9 mouse cellular contexts compared by ENCODE assay signal in the genomic region with DNA sequence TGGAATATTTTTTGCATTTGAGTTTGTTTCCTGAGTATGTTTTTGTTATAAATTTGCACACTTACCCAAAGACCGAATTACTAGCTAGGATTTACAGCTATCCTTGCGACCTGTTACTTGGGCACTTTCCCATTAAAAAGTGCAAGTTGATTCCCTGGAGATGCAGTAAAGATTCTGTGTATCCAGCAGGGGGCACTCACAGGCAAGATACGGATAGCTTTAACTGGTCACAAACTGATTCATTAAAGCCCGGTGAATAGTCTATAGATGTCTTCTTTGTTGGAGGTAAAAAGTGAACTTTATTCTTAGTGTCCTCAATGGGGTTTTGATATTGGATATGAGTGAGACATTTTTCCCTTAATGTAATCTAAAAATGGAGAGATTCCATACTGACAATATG. TPM values are rescaled to one million over a fixed set of nuclear protein-coding genes. Genes with fewer than 3 reads are reported as not detected.
DNase-seq lines count a peak whose midpoint lies in the region; ATAC-seq lines count a peak whose summit lies in the region.
"Had no signal": no experiment of that assay in that cellular context is flagged by ENCODE, and none has a peak within 500 bp of the region (broad histone marks: within the 10 kb centered on the region; RNA-seq: fewer than 3 reads in every experiment).

No protein-coding gene starts in this region.

- H3K27ac ChIP-seq in neural tube, embryonic 15.5 days (replicated peaks): no peak overlapping the region

- no peaks in the 10 kb centered on the region for H3K4me1 ChIP-seq in neural tube, embryonic 15.5 days

- H3K4me3 ChIP-seq in neural tube, embryonic 15.5 days (replicated peaks): no peak overlapping the region
- H3K4me3 ChIP-seq: megakaryocyte, embryonic 14.5 days had no signal

- peak; percentile 62 for DNase-seq in neural tube, embryonic 10.5 days (ENCODE audit: extremely low spot score, low spot score)
- peak; percentile 72 for DNase-seq in R1 (ENCODE audit: low read depth, low spot score)
- peak; percentile 84 for DNase-seq in cerebellum, postnatal 10 days
- DNase-seq in layer of hippocampus, postnatal 10 days (ENCODE audit: low spot score in 2 of 2): peak; percentile 76 to 80
- DNase-seq in mesoderm, embryonic 11.5 days (ENCODE audit: low read depth, low spot score): peak; percentile 70
- DNase-seq in urinary bladder, postnatal 4 days (ENCODE audit: low spot score in 2 of 2): peak; percentile 40 to 75

- H3K27me3 ChIP-seq in neural tube, embryonic 15.5 days (replicated peaks): no peaks in the 10 kb centered on the region

- H3K36me3 ChIP-seq in neural tube, embryonic 15.5 days: no peaks in the 10 kb centered on the region

- H3K9me3 ChIP-seq in neural tube, embryonic 15.5 days (replicated peaks): no peaks in the 10 kb centered on the region

- H3K9ac ChIP-seq in neural tube, embryonic 15.5 days (replicated peaks): no peak overlapping the region

- WGBS in neural tube, embryonic 15.5 days: 6% methylated on average over 4 of the region's 4 CpGs

- no peak overlapping the region for H3K4me2 ChIP-seq in neural tube, embryonic 15.5 days

- no peak for ATAC-seq in neural tube, embryonic 15.5 days (ENCODE audit: low FRiP score)
- ATAC-seq in granulocyte monocyte progenitor cell, adult 5-6 weeks (replicated peaks; ENCODE audit: poor library complexity, severe bottlenecking): peak; percentile 83

RNA-seq across cellular contexts. Expression of gene Six1, which starts 32.7 kb away (rescaled TPM):
- 2.8 and 6.8 TPM in 2 replicates for polyA plus RNA-seq in neural tube, embryonic 15.5 days (2015; fragmentation: Nextera tagmentation; extraction: Ambion mirVana)
- total RNA-seq in granulocyte monocyte progenitor cell, adult 5-6 weeks (2014; fragmentation: Nextera tagmentation): not detected in 2 replicates
- 0.30 TPM in 1 of 2 replicates, not detected in the other for total RNA-seq in granulocyte monocyte progenitor cell, adult 5-6 weeks (2017)
- total RNA-seq in layer of hippocampus, postnatal 10 days (2021): under 1 TPM; 0.57 to 0.69 TPM
